Mouse (Mus musculus): Measurements from ENCODE around the gene Eri2.

GRCm38 (mm10) chr7:119744321-119744720 lies 49.5 kb downstream of the Eri2 start:
- peak; percentile 52 for TF ChIP-seq CTCF (IDR thresholded peaks at IDR 0.05)
- no peak for TF ChIP-seq EP300 (IDR thresholded peaks at IDR 0.05)

Data from lung, postnatal 0 days (tissue).